Mouse (Mus musculus) liver, embryonic 13.5 days (tissue): ENCODE data around the gene Tlx2. TPM values are rescaled to one million over a fixed set of nuclear protein-coding genes. Genes with fewer than 3 reads are reported as not detected.

Source experiments
- ATAC-seq: fragments of 200-750 bp; cut with Nextera tagmentation; 2 replicates; pipeline ENCODE4 v1.8.0; 2017; ENCODE audit warnings: low read depth, mild to moderate bottlenecking, moderate number of reproducible peaks, moderate library complexity
- DNase-seq: peaks from one replicate; pipeline ENCODE4 v3.0.0; 2022
- H3K27ac ChIP-seq: fragments of 300-500 bp; sonication (generic); 2 replicates; pipeline ENCODE4 v1.5.1; 2015; ENCODE audit warnings: moderate library complexity, mild to moderate bottlenecking, inconsistent platforms
- H3K27me3 ChIP-seq: fragments of 300-500 bp; sonication (generic); 2 replicates; pipeline ENCODE4 v1.6.1; 2015; ENCODE audit warnings: mild to moderate bottlenecking, inconsistent platforms
- H3K36me3 ChIP-seq: fragments of 300-500 bp; sonication (generic); 2 replicates; pipeline ENCODE4 v1.6.1; 2015; ENCODE audit warnings: mild to moderate bottlenecking, inconsistent platforms
- H3K4me1 ChIP-seq: fragments of 300-500 bp; sonication (generic); replicated peaks from 2 replicates; pipeline ENCODE4 v1.6.1; 2015; ENCODE audit warnings: inconsistent platforms
- H3K4me2 ChIP-seq: fragments of 300-500 bp; sonication (generic); 2 replicates; pipeline ENCODE4 v1.6.1; 2015; ENCODE audit warnings: inconsistent platforms, mild to moderate bottlenecking, moderate library complexity
- H3K4me3 ChIP-seq: fragments of 300-500 bp; sonication (generic); replicated peaks from 2 replicates; pipeline ENCODE4 v1.5.1; 2015; ENCODE audit warnings: mild to moderate bottlenecking, inconsistent platforms
- H3K9ac ChIP-seq: fragments of 300-500 bp; sonication (generic); 2 replicates; pipeline ENCODE4 v1.6.1; 2015; ENCODE audit warnings: mild to moderate bottlenecking, inconsistent platforms
- H3K9me3 ChIP-seq: fragments of 300-500 bp; sonication (generic); replicated peaks from 2 replicates; pipeline ENCODE4 v1.6.1; 2016; ENCODE audit warnings: inconsistent platforms
- WGBS: fragments of 180-500 bp; shearing (Covaris S2); methylation state at CpG from one replicate; pipeline ENCODE4 v1.1.7; 2015; ENCODE audit not compliant: insufficient replicate concordance; 5-methylcytosine and 5-hydroxymethylcytosine counted together
- polyA plus RNA-seq: library from polyadenylated mRNA; unstranded; fragments of >200 nt; fragmentation: Nextera tagmentation; extraction: Ambion mirVana; gene quantifications from 2 replicates; pipeline ENCODE4 v1.2.1, GENCODE M21; 2015

The Tlx2 gene
- polyA plus RNA-seq, 1 experiment from 2014 or later, result not detected

GRCm38 (mm10) chr6:83108762-83109668 lies 38.9 kb upstream of the Tlx2 start, which contains the start of gene Mrpl53:
Gene Mrpl53, plus strand, starts transcription at chr6:83109040.
- peak; percentile 82 for ATAC-seq
- peak within 1 kb of the TSS; percentile 96 for H3K4me3 ChIP-seq
- H3K9ac ChIP-seq, result peak within 1 kb of the TSS; percentile 98
- WGBS, result under 1% methylated on average over 76 of the region's 76 CpGs
- H3K9me3 ChIP-seq, result no peaks in the 10 kb centered on the region
- no peaks in the 10 kb centered on the region for H3K27me3 ChIP-seq
- H3K4me2 ChIP-seq, result peak within 1 kb of the TSS; percentile 80
- DNase-seq, result peak; percentile 69
- H3K36me3 ChIP-seq, result peaks cover 41% of the 10 kb centered on the region
- H3K27ac ChIP-seq, result peak within 1 kb of the TSS; percentile 96
- peaks cover 56% of the 10 kb centered on the region for H3K4me1 ChIP-seq

- Histone ChIP-seq H3K4me2 (peak overlapping the region; percentile 80), H3K36me3 (peaks cover 44% of the 10 kb centered on the region), H3K9ac (peak overlapping the region; percentile 98), H3K9me3 (no peaks in the 10 kb centered on the region), H3K27me3 (no peaks in the 10 kb centered on the region), H3K4me1 (peaks cover 57% of the 10 kb centered on the region), H3K4me3 (peak overlapping the region; percentile 96), H3K27ac (peak overlapping the region; percentile 96)
- peak; percentile 77 for DNase-seq
- WGBS, result 36% methylated on average over 13 of the region's 13 CpGs
- peak; percentile 33 for ATAC-seq
These were observed 37.7 kb upstream of the Tlx2 start for GRCm38 (mm10) chr6:83107566-83108400.

GRCm38 (mm10) chr6:83104158-83104557 lies 34.1 kb upstream of the Tlx2 start:
- Histone ChIP-seq H3K27me3 (no peaks in the 10 kb centered on the region), H3K4me3 (no peak overlapping the region), H3K9me3 (no peaks in the 10 kb centered on the region), H3K4me2 (no peak overlapping the region), H3K27ac (no peak overlapping the region), H3K4me1 (peaks cover 46% of the 10 kb centered on the region), H3K9ac (no peak overlapping the region), H3K36me3 (peaks cover 30% of the 10 kb centered on the region)
- DNase-seq, result no peak
- 68% methylated on average over 4 of the region's 4 CpGs for WGBS
- no peak for ATAC-seq

- peaks cover 30% of the 10 kb centered on the region for H3K36me3 ChIP-seq
- H3K4me1 ChIP-seq, result peaks cover 41% of the 10 kb centered on the region
- WGBS, result 68% methylated on average over 11 of the region's 11 CpGs
- H3K27me3 ChIP-seq, result 0 out of 2 replicates have a peak, but pooled peaks cover 5% of the 10 kb centered on the region
- H3K4me3 ChIP-seq, result peak overlapping the region; percentile 81
- no peak for DNase-seq
- H3K27ac ChIP-seq, result 0 out of 2 replicates have a peak overlapping the region, but pooled peaks have one; percentile 13
- peak overlapping the region; percentile 90 for H3K9ac ChIP-seq
- ATAC-seq, result peak; percentile 6; the same call in 1 of the 2 replicates
- peak overlapping the region; percentile 99 for H3K4me2 ChIP-seq
- H3K9me3 ChIP-seq, result no peaks in the 10 kb centered on the region
These were observed 33.1 kb upstream of the Tlx2 start for GRCm38 (mm10) chr6:83103130-83103650.

GRCm38 (mm10) chr6:83101688-83102556 lies 31.8 kb upstream of the Tlx2 start:
- Histone ChIP-seq H3K36me3 (peaks cover 25% of the 10 kb centered on the region), H3K9ac (peak overlapping the region; percentile 90), H3K27me3 (peaks cover 11% of the 10 kb centered on the region; the same call in 1 of the 2 replicates), H3K4me3 (peak overlapping the region; percentile 81), H3K27ac (peak overlapping the region; percentile 85), H3K4me2 (peak overlapping the region; percentile 99), H3K4me1 (peaks cover 28% of the 10 kb centered on the region), H3K9me3 (no peaks in the 10 kb centered on the region)
- under 1% methylated on average over 74 of the region's 74 CpGs for WGBS
- peak; percentile 73 for DNase-seq
- ATAC-seq, result peak; percentile 70

GRCm38 (mm10) chr6:83101316-83101687 lies 31.2 kb upstream of the Tlx2 start, which contains the start of the genes Ccdc142 and Gm42688:
Gene Ccdc142, plus strand, starts transcription at chr6:83101601.
Gene Gm42688, plus strand, starts transcription at chr6:83101617.
- Histone ChIP-seq H3K9me3 (no peaks in the 10 kb centered on the region), H3K27ac (peak within 1 kb of the TSS; percentile 85), H3K4me2 (peak within 1 kb of the TSS; percentile 99), H3K4me1 (peaks cover 27% of the 10 kb centered on the region), H3K36me3 (peaks cover 21% of the 10 kb centered on the region), H3K27me3 (peaks cover 14% of the 10 kb centered on the region), H3K4me3 (peak within 1 kb of the TSS; percentile 81), H3K9ac (peak within 1 kb of the TSS; percentile 90)
- WGBS, result 2% methylated on average over 25 of the region's 25 CpGs
- peak; percentile 82 for DNase-seq
- ATAC-seq, result peak; percentile 81

GRCm38 (mm10) chr6:83098411-83098810 lies 28.3 kb upstream of the Tlx2 start:
- WGBS, result 73% methylated on average over 2 of the region's 2 CpGs

GRCm38 (mm10) chr6:83095968-83096367 lies 25.9 kb upstream of the Tlx2 start:
- H3K9ac ChIP-seq, result no peak overlapping the region
- no peak overlapping the region for H3K27ac ChIP-seq
- no peaks in the 10 kb centered on the region for H3K36me3 ChIP-seq
- H3K4me2 ChIP-seq, result no peak overlapping the region
- peaks cover 4% of the 10 kb centered on the region for H3K4me1 ChIP-seq
- DNase-seq (no peak), ATAC-seq (no peak)
- H3K27me3 ChIP-seq, result peaks cover 43% of the 10 kb centered on the region
- WGBS, result 39% methylated on average over 6 of the region's 6 CpGs
- no peak overlapping the region for H3K4me3 ChIP-seq
- H3K9me3 ChIP-seq, result peaks cover 3% of the 10 kb centered on the region; the same call in 1 of the 2 replicates

More at GRCm38 (mm10) chr6:83098411-83098810, 28.3 kb upstream of the Tlx2 start:
- peaks cover 27% of the 10 kb centered on the region for H3K27me3 ChIP-seq
- no peak overlapping the region for H3K27ac ChIP-seq
- H3K4me1 ChIP-seq, result peaks cover 25% of the 10 kb centered on the region
- DNase-seq (no peak), ATAC-seq (no peak)
- no peak overlapping the region for H3K9ac ChIP-seq
- peaks cover 3% of the 10 kb centered on the region; the same call in 1 of the 2 replicates for H3K9me3 ChIP-seq
- no peak overlapping the region for H3K4me3 ChIP-seq
- 0 out of 2 replicates have a peak, but pooled peaks cover under 1% of the 10 kb centered on the region for H3K36me3 ChIP-seq
- H3K4me2 ChIP-seq, result no peak overlapping the region

GRCm38 (mm10) chr6:83092416-83093127 lies 22.5 kb upstream of the Tlx2 start:
- ATAC-seq, result no peak
- DNase-seq, result no peak
- no peak overlapping the region for H3K27ac ChIP-seq
- H3K4me2 ChIP-seq, result no peak overlapping the region
- no peak overlapping the region for H3K4me3 ChIP-seq
- H3K9ac ChIP-seq, result no peak overlapping the region
- 18% methylated on average over 6 of the region's 6 CpGs for WGBS
- no peaks in the 10 kb centered on the region for H3K36me3 ChIP-seq
- H3K9me3 ChIP-seq, result peaks cover 3% of the 10 kb centered on the region; the same call in 1 of the 2 replicates
- peaks cover 68% of the 10 kb centered on the region for H3K27me3 ChIP-seq
- peaks cover 3% of the 10 kb centered on the region; the same call in 1 of the 2 replicates for H3K4me1 ChIP-seq
